Mouse (Mus musculus) bone marrow macrophage, adult 2 months (primary cell): ENCODE measurements around the gene Crb3.

Source experiments
- CTCF ChIP-seq: IDR thresholded peaks from 2 replicates; pipeline ENCODE4 v1.5.1; 2012; ENCODE audit warnings: low read depth, mild to moderate bottlenecking, low read length, moderate library complexity
- POLR2A ChIP-seq: IDR thresholded peaks from 2 replicates; pipeline ENCODE4 v1.6.1; 2012; ENCODE audit warnings: mild to moderate bottlenecking, low read depth, low read length, borderline replicate concordance

DNA sequence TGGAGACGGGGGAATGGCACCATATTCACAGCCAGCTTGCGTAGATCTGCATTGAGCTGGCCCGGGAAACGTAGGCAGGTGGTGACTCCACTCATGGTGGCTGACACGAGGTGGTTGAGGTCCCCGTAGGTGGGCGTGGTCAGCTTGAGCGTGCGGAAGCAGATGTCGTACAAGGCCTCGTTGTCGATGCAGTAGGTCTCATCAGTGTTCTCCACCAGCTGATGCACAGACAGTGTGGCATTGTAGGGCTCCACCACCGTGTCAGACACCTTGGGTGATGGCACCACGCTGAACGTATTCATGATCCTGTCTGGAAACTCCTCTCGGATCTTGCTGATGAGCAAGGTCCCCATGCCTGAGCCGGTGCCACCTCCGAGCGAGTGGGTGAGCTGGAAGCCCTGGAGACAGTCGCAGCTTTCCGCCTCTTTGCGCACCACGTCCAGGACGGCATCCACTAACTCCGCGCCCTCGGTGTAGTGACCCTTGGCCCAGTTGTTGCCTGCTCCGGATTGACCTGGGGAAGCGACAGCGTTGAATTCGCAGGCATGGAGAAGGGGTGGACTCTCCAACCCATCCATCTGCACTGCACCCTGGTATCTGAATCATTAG is 22.4 kb downstream of the Crb3 start:
- TF ChIP-seq CTCF (no peak), POLR2A (no peak)
